Mouse (Mus musculus): Measurements from ENCODE around the gene Ndufs7.

Gene Ndufs7

GRCm38 (mm10) chr10:80293325-80293724 lies 44.4 kb downstream of the Ndufs7 start:
- no peak for DNase-seq (ENCODE audit: low read depth, low spot score)

DNA sequence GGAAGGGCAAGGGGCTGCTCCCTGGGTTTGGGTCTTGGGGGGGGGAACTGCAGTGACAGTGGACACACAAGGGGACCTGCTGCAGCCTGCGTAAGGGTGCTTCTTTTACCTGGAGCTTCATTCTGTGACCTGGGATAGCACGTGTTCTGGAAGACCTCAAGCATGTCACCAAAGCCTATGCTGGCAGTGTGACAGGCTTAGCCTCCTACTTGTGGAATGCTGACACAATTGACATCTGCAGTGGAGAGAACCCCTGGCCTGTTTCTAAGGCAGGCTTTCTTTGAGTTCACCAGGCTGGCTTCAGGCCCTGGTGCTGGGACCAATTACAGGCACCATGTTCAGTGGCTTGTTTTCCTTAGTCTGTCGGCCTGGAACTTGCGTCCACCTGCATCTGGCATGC lies 45.4 kb downstream of the Ndufs7 start:
- DNase-seq (ENCODE audit: low read depth, low spot score) = no peak

DNA sequence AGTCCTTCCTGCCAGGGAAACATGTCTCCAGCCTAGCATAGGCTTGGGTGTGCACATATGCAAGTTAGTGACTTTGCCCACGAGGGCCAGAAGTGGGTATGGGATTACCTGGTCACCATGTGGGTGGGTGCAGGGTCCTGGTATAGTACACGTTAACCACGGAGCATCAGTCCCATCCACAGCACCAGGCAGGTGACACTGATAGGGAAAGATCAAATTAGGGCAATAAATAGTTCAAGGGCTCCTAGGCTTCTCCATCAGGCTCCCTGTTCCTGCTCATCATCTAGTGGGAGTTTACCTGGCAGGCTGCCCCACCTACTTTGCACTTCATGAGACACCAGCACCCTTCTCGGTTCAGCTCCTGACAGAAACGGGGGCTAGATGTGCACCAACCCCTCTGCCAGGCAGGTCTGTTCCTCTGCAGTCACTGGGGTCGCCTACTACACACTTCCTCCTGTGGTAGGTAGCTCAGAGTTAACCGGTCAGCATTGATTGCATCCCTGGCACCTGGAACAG lies 45.9 kb downstream of the Ndufs7 start:
- no peak for DNase-seq (ENCODE audit: low read depth, low spot score)

DNA sequence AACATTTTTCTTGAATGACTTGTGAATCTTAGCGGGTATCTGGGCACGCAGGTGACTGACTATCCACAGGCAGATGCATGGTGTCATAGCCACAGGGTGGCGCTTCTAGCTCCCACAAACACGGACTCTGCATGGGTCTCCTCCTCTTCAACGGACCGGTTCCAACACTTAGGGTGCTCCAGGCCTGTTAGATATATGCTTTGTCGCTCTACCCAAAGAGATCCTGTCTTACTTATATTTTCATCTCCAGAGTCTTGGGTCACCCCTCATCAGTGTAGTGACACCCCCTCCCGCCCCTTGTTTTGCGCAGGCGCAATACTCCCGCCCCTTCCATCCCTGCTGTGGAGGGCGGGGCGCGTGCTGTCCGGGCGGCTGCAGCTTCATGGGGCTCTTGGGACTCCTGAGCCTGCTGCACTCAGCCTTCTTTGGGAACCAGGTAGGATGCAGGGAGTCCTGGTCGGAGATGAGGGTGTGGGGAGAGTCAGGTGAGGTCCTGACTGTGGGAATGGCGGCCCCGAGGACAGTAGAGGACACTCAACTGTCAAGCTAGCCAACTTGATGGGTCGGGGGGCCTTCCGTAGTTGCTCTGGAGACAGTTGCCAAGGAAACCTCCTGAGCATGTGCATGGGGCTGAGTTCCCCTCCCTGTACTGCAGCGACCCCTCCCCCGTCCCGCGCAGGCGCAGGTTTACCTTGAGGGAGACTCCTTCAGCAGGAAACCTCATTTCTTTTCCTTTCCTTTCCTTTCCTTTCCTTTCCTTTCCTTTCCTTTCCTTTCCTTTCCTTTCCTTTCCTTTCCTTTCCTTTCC lies 46.9 kb downstream of the Ndufs7 start, which contains the start of gene Apc2:
Gene Apc2 (plus strand): TSS at position 360 of the 808 bp plus-strand sequence.
- peak; percentile 89 for DNase-seq (ENCODE audit: low read depth, low spot score)

- no peak for DNase-seq (ENCODE audit: low read depth, low spot score)
Measured at GRCm38 (mm10) chr10:80296824-80297223, 47.9 kb downstream of the Ndufs7 start.

DNA sequence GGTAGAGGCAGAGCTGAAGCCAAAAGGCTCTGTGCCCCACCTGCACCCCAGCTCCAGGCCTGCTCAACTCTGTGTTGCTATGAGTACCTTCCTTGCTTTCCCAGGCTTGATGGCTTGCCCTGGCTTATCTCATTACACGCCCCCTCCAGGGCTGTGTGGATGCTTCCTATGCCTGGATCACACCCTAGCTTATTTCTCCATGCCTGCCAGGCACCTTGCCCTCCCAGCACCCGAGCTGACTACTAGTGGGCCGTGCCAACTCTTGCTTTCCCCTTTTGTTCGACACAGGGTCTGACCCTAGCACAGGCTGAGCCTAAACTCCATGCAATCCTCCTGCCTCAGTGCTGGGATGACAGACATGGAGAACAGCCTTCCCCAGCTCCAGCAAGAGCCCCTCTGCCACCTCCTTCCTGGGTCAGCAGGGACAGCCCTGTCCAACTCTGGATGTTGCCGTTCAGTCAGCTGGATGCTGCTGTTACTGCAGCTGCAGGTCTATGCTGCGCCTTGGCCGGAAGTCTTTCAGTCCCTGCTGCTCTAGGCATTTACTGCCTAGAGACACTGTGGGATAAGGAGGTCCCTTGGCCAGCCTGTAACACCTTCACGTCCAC lies 48.7 kb downstream of the Ndufs7 start:
- DNase-seq (ENCODE audit: low read depth, low spot score) = no peak

- DNase-seq (ENCODE audit: low read depth, low spot score) = peak; percentile 98
Measured at GRCm38 (mm10) chr10:80298571-80299281, 49.8 kb downstream of the Ndufs7 start.

DNA sequence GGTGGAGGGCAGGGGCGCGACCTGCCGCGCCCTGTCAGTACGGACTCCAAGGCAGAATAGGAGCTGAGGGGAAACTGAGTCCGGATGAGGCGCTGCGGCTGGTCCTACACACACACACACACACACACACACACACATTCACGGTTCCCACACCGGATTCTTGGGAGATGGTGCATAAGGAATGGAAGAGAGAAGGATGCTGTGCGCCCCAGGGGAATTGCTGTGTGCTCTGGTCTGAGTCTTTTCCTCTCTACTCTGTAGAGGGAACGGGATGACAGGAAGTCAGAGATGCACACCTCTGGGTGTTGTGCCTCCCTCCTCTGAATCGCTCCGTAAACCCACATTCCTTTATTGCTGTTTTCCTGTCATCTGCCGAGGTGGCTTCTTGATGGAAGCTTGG lies 50.4 kb downstream of the Ndufs7 start:
- DNase-seq (ENCODE audit: low read depth, low spot score) = peak; percentile 55

DNA sequence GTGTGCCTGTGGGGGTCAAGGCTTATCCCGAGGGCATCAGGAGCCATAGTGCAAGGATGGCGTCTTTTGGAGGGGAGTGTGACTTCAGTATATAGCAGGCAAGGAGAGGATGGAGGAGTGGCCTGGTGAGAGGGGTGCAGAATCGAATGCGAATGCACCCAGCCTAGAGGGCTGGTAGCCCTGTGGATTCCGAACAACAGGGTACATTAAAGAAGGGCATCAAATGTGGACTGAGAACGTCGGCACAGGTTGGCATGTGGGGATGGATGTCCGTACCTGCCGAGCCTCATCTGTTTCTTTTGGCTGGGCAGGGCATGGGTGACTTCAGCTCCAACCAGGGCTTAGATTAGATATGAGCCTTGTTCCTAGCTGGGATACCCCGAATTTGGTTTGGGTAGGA lies 50.9 kb downstream of the Ndufs7 start:
- DNase-seq (ENCODE audit: low read depth, low spot score) = no peak

- DNase-seq (ENCODE audit: low read depth, low spot score) = peak; percentile 79
Measured at GRCm38 (mm10) chr10:80300672-80301181, 51.8 kb downstream of the Ndufs7 start.

GRCm38 (mm10) chr10:80301256-80302081 lies 52.5 kb downstream of the Ndufs7 start:
- no peak for DNase-seq (ENCODE audit: low read depth, low spot score)

GRCm38 (mm10) chr10:80302082-80302355 lies 53.1 kb downstream of the Ndufs7 start:
- no peak for DNase-seq (ENCODE audit: low read depth, low spot score)

- DNase-seq (ENCODE audit: low read depth, low spot score) = peak; percentile 78
Measured at GRCm38 (mm10) chr10:80302471-80302881, 53.6 kb downstream of the Ndufs7 start.

DNA sequence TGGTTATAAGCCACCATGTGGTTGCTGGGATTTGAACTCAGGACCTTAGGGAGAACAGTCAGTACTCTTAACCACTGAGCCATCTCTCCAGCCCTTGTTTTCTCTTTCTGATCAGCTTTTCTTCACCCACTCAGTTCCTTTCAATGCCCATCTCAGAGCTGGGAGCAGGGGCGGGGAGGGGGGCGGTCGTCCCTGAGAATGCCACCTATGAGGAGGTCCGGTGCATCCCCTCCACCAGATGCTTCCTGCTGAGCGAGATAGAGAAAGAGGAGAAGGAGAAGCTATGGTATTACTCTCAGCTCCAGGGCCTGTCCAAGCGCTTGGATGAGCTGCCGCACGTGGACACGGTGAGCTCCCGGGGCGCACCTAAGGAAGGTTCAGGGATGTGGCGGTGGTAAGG lies 55.5 kb downstream of the Ndufs7 start:
- DNase-seq (ENCODE audit: low read depth, low spot score) = no peak

DNA sequence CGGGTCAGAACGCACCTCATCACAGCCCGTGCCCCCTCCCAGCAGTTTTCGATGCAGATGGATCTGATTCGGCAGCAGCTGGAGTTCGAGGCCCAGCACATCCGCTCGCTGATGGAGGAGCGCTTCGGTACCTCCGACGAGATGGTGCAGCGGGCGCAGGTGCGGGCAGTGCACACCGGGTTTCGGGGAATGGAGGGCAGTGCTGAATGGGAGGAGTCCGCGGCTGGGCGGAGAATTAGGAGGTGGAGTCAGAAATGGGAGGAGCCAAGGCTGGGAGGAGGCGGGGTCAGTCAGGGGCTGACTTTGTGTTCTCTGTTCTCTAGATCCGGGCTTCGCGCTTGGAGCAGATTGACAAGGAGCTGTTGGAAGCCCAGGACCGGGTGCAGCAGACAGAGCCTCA lies 55.9 kb downstream of the Ndufs7 start:
- DNase-seq (ENCODE audit: low read depth, low spot score) = no peak

Data from brain, adult 2 months (tissue).